Mouse (Mus musculus): Measurements from ENCODE around the gene Ankrd63.
A peak's percentile ranks its signal among the peaks of the same experiment; 100 is the strongest.

- TF ChIP-seq CTCF (IDR thresholded peaks at IDR 0.05; ENCODE audit: low read depth), result peak; percentile 92
- TF ChIP-seq EP300 (optimal IDR thresholded peaks at IDR 0.05), result no peak
These were observed 3.3 kb downstream of the Ankrd63 start for GRCm38 (mm10) chr2:118700179-118701062.

All from stomach, postnatal 0 days (tissue).